Mouse (Mus musculus): Measurements from ENCODE around the gene Nr1i3.

The Nr1i3 gene

GRCm38 (mm10) chr1:171213801-171214496, at the start of gene Nr1i3:
TSS of gene Nr1i3 (plus strand) at chr1:171213970.
- no peak for DNase-seq

- no peak for DNase-seq
These were observed 49.5 kb upstream of the Nr1i3 start for GRCm38 (mm10) chr1:171164258-171164657.

- no peak for DNase-seq
These were observed 48.0 kb upstream of the Nr1i3 start for GRCm38 (mm10) chr1:171165629-171166345.

GRCm38 (mm10) chr1:171168906-171169305, 44.9 kb upstream of the Nr1i3 start:
- no peak for DNase-seq

- DNase-seq, result no peak
These were observed 43.9 kb upstream of the Nr1i3 start for GRCm38 (mm10) chr1:171169913-171170312.

- no peak for DNase-seq
These were observed 42.6 kb upstream of the Nr1i3 start for GRCm38 (mm10) chr1:171171138-171171537.

- no peak for DNase-seq
These were observed 41.0 kb upstream of the Nr1i3 start for GRCm38 (mm10) chr1:171172779-171173178.

- no peak for DNase-seq
These were observed 34.1 kb upstream of the Nr1i3 start for GRCm38 (mm10) chr1:171179487-171180171.

- no peak for DNase-seq
These were observed 30.7 kb upstream of the Nr1i3 start for GRCm38 (mm10) chr1:171183025-171183424.

GRCm38 (mm10) chr1:171183620-171184019, 30.1 kb upstream of the Nr1i3 start:
- no peak for DNase-seq

GRCm38 (mm10) chr1:171184314-171184713, 29.5 kb upstream of the Nr1i3 start:
- no peak for DNase-seq

- no peak for DNase-seq
These were observed 28.1 kb upstream of the Nr1i3 start for GRCm38 (mm10) chr1:171185655-171186054.

- DNase-seq, result no peak
These were observed 25.7 kb upstream of the Nr1i3 start for GRCm38 (mm10) chr1:171187851-171188700.

- no peak for DNase-seq
These were observed 24.7 kb upstream of the Nr1i3 start for GRCm38 (mm10) chr1:171189046-171189445.

GRCm38 (mm10) chr1:171189476-171190114, 24.2 kb upstream of the Nr1i3 start:
- DNase-seq, result no peak

- no peak for DNase-seq
These were observed 22.9 kb upstream of the Nr1i3 start for GRCm38 (mm10) chr1:171190832-171191231.

GRCm38 (mm10) chr1:171192283-171192682, 21.5 kb upstream of the Nr1i3 start:
- no peak for DNase-seq

- DNase-seq, result no peak
These were observed 20.5 kb upstream of the Nr1i3 start for GRCm38 (mm10) chr1:171193093-171193840.

GRCm38 (mm10) chr1:171193911-171194830, 19.6 kb upstream of the Nr1i3 start:
- no peak for DNase-seq

GRCm38 (mm10) chr1:171195046-171195822, 18.5 kb upstream of the Nr1i3 start:
- no peak for DNase-seq

Measured in cerebellum, adult 18-20 months (tissue).